ENCODE assay signal across 36 mouse cellular contexts in genomic region chr10:116098470-116098869, GRCm38 (mm10). TPM values are rescaled to one million over a fixed set of nuclear protein-coding genes. Genes with fewer than 3 reads are reported as not detected.
DNase-seq lines count a peak whose midpoint lies in the region; ATAC-seq and TF ChIP-seq lines count a peak whose summit lies in the region.
"Had no signal": no experiment of that assay in that cellular context is flagged by ENCODE, and none has a peak within 500 bp of the region (broad histone marks: within the 10 kb centered on the region; RNA-seq: fewer than 3 reads in every experiment).

No protein-coding gene starts in this region.

- no peaks in the 10 kb centered on the region for H3K27me3 ChIP-seq in stomach, postnatal 0 days (ENCODE audit: control insufficient read depth, insufficient read depth, low read length)
- H3K27me3 ChIP-seq in hindbrain, postnatal 0 days (ENCODE audit: insufficient read depth, low read length), result no peaks in the 10 kb centered on the region
- H3K27me3 ChIP-seq: CH12.LX; forebrain, embryonic 13.5 days; hindbrain, embryonic 13.5 days had no signal

- TF ChIP-seq EP300 in stomach, postnatal 0 days (optimal IDR thresholded peaks at IDR 0.05), result no peak

- ATAC-seq in hematopoietic stem cell, adult 5-6 weeks (replicated peaks in 1 of 2; ENCODE audit: insufficient read depth in 1 of 2, low FRiP score in 2 of 2, low TSS enrichment in 1 of 2, low read depth in 1 of 2, poor library complexity in 2 of 2, severe bottlenecking in 2 of 2), result 0 out of 4 replicates have a peak, but pooled peaks have one; percentile 7 to 25
- ATAC-seq in stomach, postnatal 0 days (ENCODE audit: low FRiP score, low TSS enrichment), result peak; percentile 85
- no peak for ATAC-seq in hindbrain, postnatal 0 days
- ATAC-seq: forebrain, embryonic 13.5 days; forebrain, embryonic 16.5 days; hindbrain, embryonic 16.5 days; inflammation-experienced regulatory T-cells, adult 6 months; intestine, embryonic 16.5 days; Patski had no signal

- no peaks in the 10 kb centered on the region for H3K36me3 ChIP-seq in stomach, postnatal 0 days (ENCODE audit: control insufficient read depth, insufficient read depth, low read length)
- H3K36me3 ChIP-seq in hindbrain, postnatal 0 days (ENCODE audit: insufficient read depth, low read length), result no peaks in the 10 kb centered on the region
- H3K36me3 ChIP-seq: forebrain, embryonic 10.5 days; G1E; hindbrain, embryonic 10.5 days; hindbrain, embryonic 13.5 days had no signal

- no peak overlapping the region for H3K27ac ChIP-seq in stomach, postnatal 0 days (replicated peaks)
- H3K27ac ChIP-seq in hindbrain, postnatal 0 days, result no peak overlapping the region
- H3K27ac ChIP-seq: forebrain, embryonic 10.5 days; forebrain, embryonic 13.5 days; hindbrain, embryonic 10.5 days; hindbrain, embryonic 13.5 days had no signal

- DNase-seq in right cerebral cortex, adult 18-20 months, result peak; percentile 11
- DNase-seq in right cerebral cortex, adult 2 months (ENCODE audit: low spot score in 2 of 2), result no peak
- peak; percentile 24 for DNase-seq in stomach, postnatal 0 days (ENCODE audit: low spot score)
- DNase-seq in gastrocnemius, adult 18-20 months (ENCODE audit: low spot score), result no peak
- no peak for DNase-seq in hindbrain, postnatal 0 days (ENCODE audit: low spot score)
- DNase-seq: adrenal gland, postnatal 10 days; adrenal gland, postnatal 36 days; B cell, adult 2 months; cerebellum, adult 11 months; cerebellum, postnatal 10 days; cerebellum, postnatal 36 days; gastrocnemius, postnatal 10 days; gastrocnemius, postnatal 36 days; heart, adult 11 months had no signal

- no peak overlapping the region for H3K4me2 ChIP-seq in stomach, postnatal 0 days (replicated peaks; ENCODE audit: low read depth)
- H3K4me2 ChIP-seq in hindbrain, postnatal 0 days (ENCODE audit: low read depth, low read length), result no peak overlapping the region
- H3K4me2 ChIP-seq: forebrain, embryonic 13.5 days; heart, embryonic 11.5 days; hindbrain, embryonic 13.5 days had no signal

- H3K9ac ChIP-seq in stomach, postnatal 0 days (ENCODE audit: low read length), result no peak overlapping the region
- H3K9ac ChIP-seq in hindbrain, postnatal 0 days (replicated peaks; ENCODE audit: low read length), result no peak overlapping the region
- H3K9ac ChIP-seq: forebrain, embryonic 13.5 days; hindbrain, embryonic 13.5 days had no signal

- TF ChIP-seq CTCF in stomach, postnatal 0 days (IDR thresholded peaks at IDR 0.05; ENCODE audit: low read depth), result no peak
- TF ChIP-seq CTCF in hindbrain, postnatal 0 days (IDR thresholded peaks at IDR 0.05; ENCODE audit: low read depth), result no peak

- WGBS in stomach, postnatal 0 days, result 84% methylated on average over 7 of the region's 7 CpGs
- 90% methylated on average over 7 of the region's 7 CpGs for WGBS in hindbrain, postnatal 0 days

- no peaks in the 10 kb centered on the region for H3K4me1 ChIP-seq in stomach, postnatal 0 days (replicated peaks; ENCODE audit: control insufficient read depth, insufficient read depth)
- H3K4me1 ChIP-seq in hindbrain, postnatal 0 days (ENCODE audit: insufficient read depth, low read length), result no peaks in the 10 kb centered on the region
- H3K4me1 ChIP-seq: forebrain, embryonic 10.5 days; forebrain, embryonic 13.5 days; hindbrain, embryonic 10.5 days; hindbrain, embryonic 13.5 days had no signal

- no peak overlapping the region for H3K4me3 ChIP-seq in stomach, postnatal 0 days (ENCODE audit: low read depth, low read length)
- H3K4me3 ChIP-seq in hindbrain, postnatal 0 days (ENCODE audit: low read length), result no peak overlapping the region
- H3K4me3 ChIP-seq: forebrain, embryonic 10.5 days; forebrain, embryonic 13.5 days; hindbrain, embryonic 10.5 days; hindbrain, embryonic 13.5 days had no signal

- no peaks in the 10 kb centered on the region for H3K9me3 ChIP-seq in stomach, postnatal 0 days (ENCODE audit: control insufficient read depth, low read length)
- H3K9me3 ChIP-seq in hindbrain, postnatal 0 days (ENCODE audit: low read length), result no peaks in the 10 kb centered on the region
- H3K9me3 ChIP-seq: forebrain, embryonic 10.5 days; forebrain, embryonic 13.5 days; hindbrain, embryonic 10.5 days; hindbrain, embryonic 13.5 days had no signal

RNA-seq across cellular contexts. Expression of gene 4933416C03Rik, which starts 15.2 kb away (rescaled TPM):
- total RNA-seq in hematopoietic stem cell, adult 5-6 weeks (2017), result not detected in 2 replicates
- polyA plus RNA-seq in stomach, postnatal 0 days (2015; fragmentation: Nextera tagmentation; extraction: Ambion mirVana), result not detected in 2 replicates
- not detected for total RNA-seq in gastrocnemius, adult 18-20 months (2021)
- total RNA-seq in hindbrain, postnatal 0 days (2014; rRNA removed), result not detected in 2 replicates
- polyA plus RNA-seq in hindbrain, postnatal 0 days (2015; fragmentation: Nextera tagmentation; extraction: Ambion mirVana), result 0.13 and 0.18 TPM in 2 replicates
- total RNA-seq: adrenal gland, adult 18-20 months; adrenal gland, postnatal 10 days; adrenal gland, postnatal 36 days; CH12.LX; G1E; gastrocnemius, postnatal 10 days; gastrocnemius, postnatal 36 days; heart, adult 8-10 months; heart, postnatal 25 days had no signal
- polyA plus RNA-seq: cerebellum, adult 2 months; embryonic facial prominence, embryonic 11.5 days; embryonic facial prominence, embryonic 14.5 days; forebrain, embryonic 10.5 days; forebrain, embryonic 13.5 days; frontal cortex, adult 2 months; G1E; heart, embryonic 11.5 days; heart, embryonic 14.5 days; heart, postnatal 0 days; hindbrain, embryonic 10.5 days; hindbrain, embryonic 13.5 days; intestine, embryonic 16.5 days; Patski had no signal

Comparison
In these comparisons a context has a peak if more than half of its experiments do, and no peak if none do; other contexts are left out.
1. DNase-seq: peak in right cerebral cortex, adult 18-20 months (single experiment) and stomach, postnatal 0 days (single experiment); none in right cerebral cortex, adult 2 months (0 of 2), gastrocnemius, adult 18-20 months (single experiment) and hindbrain, postnatal 0 days (single experiment).